Mouse (Mus musculus) macrophage (primary cell): ENCODE results near the gene Zfp664. TPM values are rescaled to one million over a fixed set of nuclear protein-coding genes. Genes with fewer than 3 reads are reported as not detected.

Experiments used
- H3K27ac ChIP-seq: fragments of 350-480 bp; formaldehyde crosslinking; 2 replicates; pipeline ENCODE4 v1.9.0; 2021
- H3K36me3 ChIP-seq: fragments of 350-480 bp; formaldehyde crosslinking; 2 replicates; pipeline ENCODE4 v1.9.0; 2021; ENCODE audit errors: inconsistent target
- H3K4me3 ChIP-seq: fragments of 350-480 bp; formaldehyde crosslinking; 2 replicates; pipeline ENCODE4 v1.9.0; 2021; ENCODE audit errors: inconsistent target
- H3K79me2 ChIP-seq: fragments of 350-480 bp; formaldehyde crosslinking; 2 replicates; pipeline ENCODE4 v1.9.0; 2021; ENCODE audit errors: inconsistent target
- WGBS: methylation state at CpG from one replicate; pipeline ENCODE4 v1.1.7; 2026; ENCODE audit warnings: inconsistent platforms; ENCODE audit not compliant: missing documents; 5-methylcytosine and 5-hydroxymethylcytosine counted together
- polyA plus RNA-seq: library from polyadenylated mRNA; stranded (reverse); fragments of 250-400 nt; gene quantifications from 3 replicates; pipeline ENCODE4 v1.2.4, GENCODE M21; 2018; ENCODE audit warnings: inconsistent platforms

Gene Zfp664
- polyA plus RNA-seq, 1 experiment from 2014 or later = 19.9 TPM

- H3K79me2 ChIP-seq = no peaks in the 10 kb centered on the region
- H3K27ac ChIP-seq = no peak overlapping the region
- 49% methylated on average over 9 of the region's 9 CpGs for WGBS
- H3K4me3 ChIP-seq = no peak overlapping the region
- H3K36me3 ChIP-seq = no peaks in the 10 kb centered on the region
Observed at GRCm38 (mm10) chr5:124929425-124930054, 67.0 kb downstream of the Zfp664 start.

DNA sequence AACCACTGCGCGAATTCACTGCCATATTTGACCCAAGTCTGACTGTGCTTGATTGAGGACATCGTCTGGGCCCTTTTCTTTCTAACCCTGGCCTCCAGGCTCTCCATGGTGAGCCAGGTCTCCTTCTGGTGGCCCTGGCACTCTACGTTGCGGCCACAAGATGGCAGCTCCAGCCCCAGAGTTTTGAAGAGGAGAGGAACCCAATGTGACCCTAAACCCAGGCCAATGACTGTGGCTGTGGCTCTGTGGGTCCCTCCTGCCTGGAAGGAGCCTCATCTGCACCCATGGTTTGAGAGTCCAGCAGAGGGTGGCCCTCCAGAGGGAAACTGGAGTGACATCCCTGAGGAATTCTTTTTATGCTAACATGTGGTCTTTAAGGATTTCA, 67.6 kb downstream of the Zfp664 start:
- 67% methylated on average over 5 of the region's 5 CpGs for WGBS
- H3K79me2 ChIP-seq = no peaks in the 10 kb centered on the region
- H3K27ac ChIP-seq = no peak overlapping the region
- no peaks in the 10 kb centered on the region for H3K36me3 ChIP-seq
- no peak overlapping the region for H3K4me3 ChIP-seq

GRCm38 (mm10) chr5:124930603-124931002, 68.1 kb downstream of the Zfp664 start:
- 94% methylated on average over 7 of the region's 9 CpGs for WGBS
- no peaks in the 10 kb centered on the region for H3K79me2 ChIP-seq
- no peak overlapping the region for H3K27ac ChIP-seq
- no peaks in the 10 kb centered on the region for H3K36me3 ChIP-seq
- H3K4me3 ChIP-seq = no peak overlapping the region

GRCm38 (mm10) chr5:124931076-124931475, 68.6 kb downstream of the Zfp664 start:
- H3K79me2 ChIP-seq = no peaks in the 10 kb centered on the region
- no peaks in the 10 kb centered on the region for H3K36me3 ChIP-seq
- H3K4me3 ChIP-seq = no peak overlapping the region
- 94% methylated on average over 8 of the region's 8 CpGs for WGBS
- H3K27ac ChIP-seq = no peak overlapping the region

- WGBS = 89% methylated on average over 7 of the region's 7 CpGs
- H3K4me3 ChIP-seq = no peak overlapping the region
- no peaks in the 10 kb centered on the region for H3K79me2 ChIP-seq
- H3K36me3 ChIP-seq = no peaks in the 10 kb centered on the region
- no peak overlapping the region for H3K27ac ChIP-seq
Observed at GRCm38 (mm10) chr5:124934558-124934957, 72.1 kb downstream of the Zfp664 start.

DNA sequence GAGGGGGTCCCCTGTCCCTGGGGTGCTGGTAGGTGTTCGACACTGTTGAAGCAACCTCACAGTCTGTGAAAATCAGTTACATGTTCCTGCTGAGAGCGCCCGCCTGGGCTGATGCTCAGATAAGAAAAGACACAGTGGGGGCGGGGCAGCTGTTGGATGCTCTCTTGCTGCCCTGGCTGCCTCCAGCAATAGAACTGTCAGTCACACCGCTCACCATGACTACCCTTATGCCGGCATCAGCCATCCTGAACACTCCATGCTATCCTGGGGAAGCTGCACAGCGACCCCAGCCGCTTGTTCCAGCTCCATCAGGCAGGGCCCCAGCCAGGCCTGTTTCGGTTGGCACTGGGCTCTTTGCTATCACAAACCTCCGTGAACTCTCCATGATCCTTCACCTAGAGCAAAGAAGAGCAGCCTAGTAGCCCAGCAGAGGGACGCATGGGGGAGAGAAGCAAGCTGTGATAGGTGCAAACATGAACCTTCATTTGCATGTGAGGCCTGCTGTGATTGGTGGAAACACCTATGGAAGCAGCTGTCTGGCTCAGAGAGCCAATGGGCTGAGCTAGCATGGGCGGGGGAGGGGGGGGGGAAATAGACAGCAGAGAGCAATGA, 80.8 kb downstream of the Zfp664 start:
- Histone ChIP-seq H3K79me2 (no peaks in the 10 kb centered on the region), H3K36me3 (no peaks in the 10 kb centered on the region), H3K27ac (no peak overlapping the region), H3K4me3 (no peak overlapping the region)
- 93% methylated on average over 12 of the region's 12 CpGs for WGBS

GRCm38 (mm10) chr5:124943793-124944383, 81.4 kb downstream of the Zfp664 start:
- no peak overlapping the region for H3K27ac ChIP-seq
- no peaks in the 10 kb centered on the region for H3K36me3 ChIP-seq
- 37% methylated on average over 12 of the region's 12 CpGs for WGBS
- no peak overlapping the region for H3K4me3 ChIP-seq
- no peaks in the 10 kb centered on the region for H3K79me2 ChIP-seq

DNA sequence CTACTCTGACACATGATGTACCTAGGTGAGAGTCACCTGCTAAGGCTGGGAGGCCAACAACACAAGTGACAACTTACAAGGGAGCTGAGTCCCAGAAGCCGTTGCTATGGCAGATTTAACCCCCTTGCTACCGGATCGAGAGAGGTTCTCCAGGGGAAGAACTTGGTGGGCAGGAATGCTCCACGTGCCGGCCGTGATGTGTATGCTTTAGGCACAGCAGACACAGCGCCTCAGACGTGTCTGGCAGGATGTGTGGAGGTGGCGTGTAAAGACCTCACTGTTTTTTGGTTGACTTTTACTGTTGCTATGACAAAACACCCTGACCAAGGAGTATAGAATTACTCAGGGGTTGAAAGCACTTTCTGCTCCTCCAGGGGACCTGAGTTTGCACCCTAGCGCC, 81.9 kb downstream of the Zfp664 start:
- no peak overlapping the region for H3K4me3 ChIP-seq
- H3K79me2 ChIP-seq = no peaks in the 10 kb centered on the region
- no peaks in the 10 kb centered on the region for H3K36me3 ChIP-seq
- no peak overlapping the region for H3K27ac ChIP-seq
- WGBS = 91% methylated on average over 10 of the region's 10 CpGs

DNA sequence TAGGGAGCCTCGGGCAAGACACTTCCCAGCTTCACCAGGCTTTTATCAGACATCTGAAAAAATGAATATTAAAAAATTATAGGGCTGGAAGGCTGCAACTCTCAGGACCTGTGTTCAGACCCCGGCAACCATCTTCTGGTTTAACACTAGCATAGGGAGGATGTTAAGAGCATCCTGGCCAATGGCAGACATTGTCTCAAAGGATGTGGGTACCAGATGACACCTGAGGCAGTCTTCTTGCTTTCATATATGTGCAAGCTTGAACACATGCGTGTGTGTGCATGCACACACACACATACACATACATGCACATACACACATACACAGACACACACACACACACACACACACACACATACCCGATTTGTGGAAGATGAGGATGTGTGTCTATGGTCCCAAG, 82.6 kb downstream of the Zfp664 start:
- H3K79me2 ChIP-seq = no peaks in the 10 kb centered on the region
- no peak overlapping the region for H3K4me3 ChIP-seq
- 92% methylated on average over 4 of the region's 4 CpGs for WGBS
- no peaks in the 10 kb centered on the region for H3K36me3 ChIP-seq
- H3K27ac ChIP-seq = no peak overlapping the region

- 90% methylated on average over 13 of the region's 13 CpGs for WGBS
- Histone ChIP-seq H3K27ac (no peak overlapping the region), H3K4me3 (no peak overlapping the region), H3K79me2 (no peaks in the 10 kb centered on the region), H3K36me3 (no peaks in the 10 kb centered on the region)
Observed at GRCm38 (mm10) chr5:124950623-124951278, 88.3 kb downstream of the Zfp664 start.

DNA sequence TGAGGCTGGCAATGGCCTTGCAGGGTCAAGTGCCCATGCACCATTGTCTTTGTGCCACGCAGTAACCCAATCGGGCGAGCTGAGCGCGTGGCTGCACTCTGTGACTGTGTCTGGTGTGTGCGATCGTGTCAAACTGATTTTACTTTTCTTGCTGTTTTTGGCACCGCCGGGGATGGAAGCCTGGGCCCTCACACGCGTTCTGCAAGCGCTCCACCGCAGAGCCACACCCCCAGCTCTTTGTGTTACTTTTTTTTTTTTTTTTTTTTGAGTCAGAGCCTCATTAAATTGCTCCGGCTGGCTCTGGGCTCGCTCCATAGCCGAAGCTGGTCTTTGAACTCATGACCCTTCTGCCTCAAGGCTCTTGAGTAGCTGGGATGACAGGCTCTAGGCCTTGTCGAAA, 88.8 kb downstream of the Zfp664 start:
- Histone ChIP-seq H3K36me3 (no peaks in the 10 kb centered on the region), H3K79me2 (no peaks in the 10 kb centered on the region), H3K27ac (no peak overlapping the region), H3K4me3 (no peak overlapping the region)
- 96% methylated on average over 12 of the region's 17 CpGs for WGBS

Other genes with a start within 250 kb of the Zfp664 start
- gene Atp6v0a2, start 234.1 kb upstream of the Zfp664 start, polyA plus RNA-seq = 14.2 to 23.3 TPM (median 18.9 TPM) in 3 replicates
- gene Dnah10, start 137.6 kb upstream of the Zfp664 start, polyA plus RNA-seq = not detected in 3 replicates
- gene Ccdc92, start 267 bp upstream of the Zfp664 start, polyA plus RNA-seq = 0.12 TPM in 1 of 3 replicates, not detected in the others
- gene Rflna, start 140.5 kb downstream of the Zfp664 start, polyA plus RNA-seq = not detected in 3 replicates